Mouse (Mus musculus) intestine, postnatal 0 days (tissue): ENCODE results near the gene C130079G13Rik. TPM values are rescaled to one million over a fixed set of nuclear protein-coding genes. Genes with fewer than 3 reads are reported as not detected.
"Not testable (repeated sequence)": the region's sequence is repeated elsewhere in the genome, so short reads cannot be mapped to it uniquely, and the experiment has no call there.

Source experiments
- ATAC-seq: fragments of 200-750 bp; cut with Nextera tagmentation; 2 replicates; pipeline ENCODE4 v1.8.0; 2017; ENCODE audit warnings: mild to moderate bottlenecking, moderate TSS enrichment, moderate library complexity
- H3K27ac ChIP-seq: fragments of 300-500 bp; sonication (generic); 2 replicates; pipeline ENCODE4 v1.5.1; 2014; ENCODE audit warnings: mild to moderate bottlenecking, low read depth, low read length, moderate library complexity
- H3K27me3 ChIP-seq: fragments of 300-500 bp; sonication (generic); replicated peaks from 2 replicates; pipeline ENCODE4 v1.6.1; 2014; ENCODE audit warnings: low read length, mixed read lengths; ENCODE audit not compliant: control insufficient read depth, insufficient read depth
- H3K36me3 ChIP-seq: fragments of 300-500 bp; sonication (generic); 2 replicates; pipeline ENCODE4 v1.6.1; 2014; ENCODE audit warnings: mild to moderate bottlenecking, moderate library complexity; ENCODE audit not compliant: control insufficient read depth, insufficient read depth
- H3K4me1 ChIP-seq: fragments of 300-500 bp; sonication (generic); replicated peaks from 2 replicates; pipeline ENCODE4 v1.6.1; 2014; ENCODE audit warnings: antibody characterized with exemption, low read length, mixed read lengths; ENCODE audit not compliant: control insufficient read depth, insufficient read depth
- H3K4me2 ChIP-seq: fragments of 300-500 bp; sonication (generic); replicated peaks from 2 replicates; pipeline ENCODE4 v1.6.1; 2014; ENCODE audit warnings: low read depth, mild to moderate bottlenecking, moderate library complexity
- H3K4me3 ChIP-seq: fragments of 300-500 bp; sonication (generic); 2 replicates; pipeline ENCODE4 v1.5.1; 2014; ENCODE audit warnings: low read depth, low read length
- H3K9ac ChIP-seq: fragments of 300-500 bp; sonication (generic); 2 replicates; pipeline ENCODE4 v1.6.1; 2014; ENCODE audit warnings: mild to moderate bottlenecking, low read depth, low read length
- H3K9me3 ChIP-seq: fragments of 300-500 bp; sonication (generic); 2 replicates; pipeline ENCODE4 v1.6.1; 2016; ENCODE audit warnings: mixed run types; ENCODE audit not compliant: control insufficient read depth
- CTCF ChIP-seq: sonication (generic); IDR thresholded peaks from 2 replicates; pipeline ENCODE4 v1.5.1; 2016; ENCODE audit warnings: low read depth, mild to moderate bottlenecking, control low read depth, antibody characterized with exemption, moderate library complexity
- WGBS: fragments of 180-500 bp; shearing (Covaris S2); extraction: QIAGEN DNeasy Blood & Tissue Kit; methylation state at CpG from one replicate; pipeline ENCODE4 v1.1.7; 2014; 5-methylcytosine and 5-hydroxymethylcytosine counted together
- polyA plus RNA-seq: library from polyadenylated mRNA; unstranded; fragments of >200 nt; fragmentation: Nextera tagmentation; extraction: Ambion mirVana; gene quantifications from 2 replicates; pipeline ENCODE4 v1.2.1, GENCODE M21; 2015

C130079G13Rik gene
- not detected in 2 replicates for polyA plus RNA-seq

- no peak for TF ChIP-seq CTCF
Observed at GRCm38 (mm10) chr3:59924914-59925313, at the start of gene C130079G13Rik. TSS of gene C130079G13Rik (plus strand) at chr3:59925214.

GRCm38 (mm10) chr3:59877601-59878000, 47.4 kb upstream of the C130079G13Rik start:
- H3K27ac ChIP-seq, H3K4me2 ChIP-seq, H3K4me3 ChIP-seq, H3K27me3 ChIP-seq, H3K4me1 ChIP-seq, H3K9me3 ChIP-seq, H3K9ac ChIP-seq, H3K36me3 ChIP-seq, ATAC-seq: not testable (repeated sequence)
- 76% methylated on average over 1 of the region's 1 CpGs for WGBS

More at GRCm38 (mm10) chr3:59924914-59925313, at the start of gene C130079G13Rik:
- ATAC-seq: no peak
- H3K4me1 ChIP-seq: no peaks in the 10 kb centered on the region
- no peaks in the 10 kb centered on the region for H3K36me3 ChIP-seq
- 94% methylated on average over 2 of the region's 2 CpGs for WGBS
- no peak within 1 kb of the TSS for H3K9ac ChIP-seq
- no peak within 1 kb of the TSS for H3K27ac ChIP-seq
- no peak within 1 kb of the TSS for H3K4me2 ChIP-seq
- no peak within 1 kb of the TSS for H3K4me3 ChIP-seq
- no peaks in the 10 kb centered on the region for H3K27me3 ChIP-seq
- H3K9me3 ChIP-seq: no peaks in the 10 kb centered on the region

- H3K27me3 ChIP-seq, H3K4me3 ChIP-seq, H3K4me2 ChIP-seq, ATAC-seq, H3K27ac ChIP-seq, H3K36me3 ChIP-seq, H3K9me3 ChIP-seq, H3K9ac ChIP-seq, H3K4me1 ChIP-seq: not testable (repeated sequence)
- WGBS: 76% methylated on average over 7 of the region's 7 CpGs
Observed at GRCm38 (mm10) chr3:59879801-59880554, 45.0 kb upstream of the C130079G13Rik start.

GRCm38 (mm10) chr3:59893276-59893675, 31.7 kb upstream of the C130079G13Rik start:
- ATAC-seq: no peak
- no peaks in the 10 kb centered on the region for H3K27me3 ChIP-seq
- no peak overlapping the region for H3K4me3 ChIP-seq
- TF ChIP-seq CTCF: no peak
- no peaks in the 10 kb centered on the region for H3K9me3 ChIP-seq
- H3K36me3 ChIP-seq: no peaks in the 10 kb centered on the region
- H3K9ac ChIP-seq: no peak overlapping the region
- H3K27ac ChIP-seq: no peak overlapping the region
- 56% methylated on average over 2 of the region's 2 CpGs for WGBS
- H3K4me2 ChIP-seq: no peak overlapping the region
- no peaks in the 10 kb centered on the region for H3K4me1 ChIP-seq

DNA sequence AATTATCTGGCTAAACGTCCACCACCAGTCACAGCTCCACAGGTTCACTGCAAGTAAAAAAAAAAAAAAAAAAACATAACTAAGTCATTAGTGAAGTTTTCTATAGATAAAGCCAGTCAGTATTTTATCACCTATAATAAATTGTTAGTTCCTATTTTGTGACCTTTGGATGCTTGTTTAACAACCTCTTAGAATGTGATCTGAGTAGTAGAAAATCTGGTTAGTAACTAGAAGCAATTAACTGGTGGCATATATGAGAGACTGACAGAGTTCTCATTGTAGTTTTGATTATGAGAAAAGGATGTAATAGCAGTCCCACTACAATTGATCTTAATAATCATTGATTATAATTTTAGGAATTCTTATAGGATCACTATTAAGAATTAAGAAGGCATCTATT, 9.6 kb downstream of the C130079G13Rik start:
- no peak overlapping the region for H3K9ac ChIP-seq
- no peaks in the 10 kb centered on the region for H3K27me3 ChIP-seq
- no peaks in the 10 kb centered on the region for H3K4me1 ChIP-seq
- peak; percentile 41 for ATAC-seq
- no peak overlapping the region for H3K4me3 ChIP-seq
- TF ChIP-seq CTCF: no peak
- no peak overlapping the region for H3K27ac ChIP-seq
- H3K9me3 ChIP-seq: no peaks in the 10 kb centered on the region
- WGBS: 40% methylated on average over 1 of the region's 1 CpGs
- no peaks in the 10 kb centered on the region for H3K36me3 ChIP-seq
- H3K4me2 ChIP-seq: no peak overlapping the region

- H3K9ac ChIP-seq: no peak overlapping the region
- no peaks in the 10 kb centered on the region for H3K36me3 ChIP-seq
- WGBS: 88% methylated on average over 10 of the region's 10 CpGs
- no peak overlapping the region for H3K4me2 ChIP-seq
- H3K27ac ChIP-seq: no peak overlapping the region
- TF ChIP-seq CTCF: no peak
- H3K27me3 ChIP-seq: no peaks in the 10 kb centered on the region
- H3K9me3 ChIP-seq: no peaks in the 10 kb centered on the region
- H3K4me3 ChIP-seq: no peak overlapping the region
- H3K4me1 ChIP-seq: no peaks in the 10 kb centered on the region
- ATAC-seq: no peak
Observed at GRCm38 (mm10) chr3:59947294-59947950, 22.4 kb downstream of the C130079G13Rik start.
